Mouse (Mus musculus): ENCODE measurements around the gene Adamts13. TPM values are rescaled to one million over a fixed set of nuclear protein-coding genes. Genes with fewer than 3 reads are reported as not detected.

Gene Adamts13
- total RNA-seq, 1 experiment: not detected

DNA sequence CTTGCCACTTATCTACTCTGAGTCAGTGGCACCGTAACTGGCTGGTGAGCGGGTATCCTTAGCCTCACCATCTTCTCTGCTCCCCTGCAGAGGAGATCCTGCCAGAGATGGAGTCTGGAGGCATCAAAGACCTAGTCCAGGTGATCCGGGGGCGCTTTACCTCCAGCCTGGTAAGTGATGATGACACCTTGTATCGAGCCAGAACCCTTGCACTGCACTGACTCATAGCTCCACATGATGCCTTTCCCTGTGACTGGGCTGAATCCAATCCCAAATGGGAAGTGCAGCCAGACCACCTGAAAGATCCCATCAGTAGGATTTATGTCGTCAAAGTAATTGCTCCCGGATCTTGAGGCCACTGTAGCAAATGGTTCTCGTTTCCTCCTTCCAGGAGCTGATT, 20.4 kb upstream of the Adamts13 start:
- peaks cover 39% of the 10 kb centered on the region for H3K36me3 ChIP-seq (ENCODE audit: control insufficient read depth, insufficient read depth, low read length, poor library complexity, severe bottlenecking)

GRCm38 (mm10) chr2:26954735-26955395, 18.4 kb upstream of the Adamts13 start:
- in situ Hi-C loops (cut with MboI; ENCODE audit: low sequenced_read_pairs in 2 of 2, unreplicated experiment in 2 of 2): no loop called here
- H3K4me1 ChIP-seq (ENCODE audit: control insufficient read depth in 2 of 2, insufficient read depth in 2 of 2, low read length in 2 of 2, poor library complexity in 1 of 2): no peaks in the 10 kb centered on the region
- no peaks in the 10 kb centered on the region for H3K9me3 ChIP-seq (ENCODE audit: control insufficient read depth, insufficient read depth, low read depth, low read length)
- H3K9ac ChIP-seq (ENCODE audit: insufficient read depth, low read depth, low read length, poor library complexity, severe bottlenecking): no peak overlapping the region
- peaks cover 48% of the 10 kb centered on the region for H3K36me3 ChIP-seq (ENCODE audit: control insufficient read depth, insufficient read depth, low read length, poor library complexity, severe bottlenecking)
- H3K27ac ChIP-seq (ENCODE audit: insufficient read depth, low read depth, low read length, poor library complexity, severe bottlenecking): no peak overlapping the region
- H3K4me3 ChIP-seq (ENCODE audit: insufficient read depth in 1 of 2, low read depth in 1 of 2, low read length in 2 of 2, poor library complexity in 1 of 2, severe bottlenecking in 1 of 2): no peak overlapping the region
- DNase-seq (ENCODE audit: low read depth, low spot score): no peak
- no peak for TF ChIP-seq ZC3H11A (IDR thresholded peaks at IDR 0.05; ENCODE audit: borderline replicate concordance, low read depth, low read length)
- no peak for TF ChIP-seq CHD2 (IDR thresholded peaks at IDR 0.05; ENCODE audit: low read depth, low read length)
- no peak for TF ChIP-seq HCFC1 (IDR thresholded peaks at IDR 0.05; ENCODE audit: borderline replicate concordance, insufficient read depth, low read length)
- no peak for TF ChIP-seq MAFK (IDR thresholded peaks at IDR 0.05; ENCODE audit: insufficient read depth, low read depth, low read length)
- no peak for TF ChIP-seq ZNF384 (IDR thresholded peaks at IDR 0.05; ENCODE audit: low read depth, low read length)

More for the DNA sequence above, 20.4 kb upstream of the Adamts13 start:
- H3K4me1 ChIP-seq (ENCODE audit: control insufficient read depth in 2 of 2, insufficient read depth in 2 of 2, low read length in 2 of 2, poor library complexity in 1 of 2): peaks cover 3 to 9% of the 10 kb centered on the region in 2 experiments; a peak in 2 of 4 replicates
- no peak overlapping the region for H3K9ac ChIP-seq (ENCODE audit: insufficient read depth, low read depth, low read length, poor library complexity, severe bottlenecking)
- no peaks in the 10 kb centered on the region for H3K9me3 ChIP-seq (ENCODE audit: control insufficient read depth, insufficient read depth, low read depth, low read length)
- no peak for DNase-seq (ENCODE audit: low read depth, low spot score)
- no peak overlapping the region for H3K4me3 ChIP-seq (ENCODE audit: insufficient read depth in 1 of 2, low read depth in 1 of 2, low read length in 2 of 2, poor library complexity in 1 of 2, severe bottlenecking in 1 of 2)
- no peak overlapping the region for H3K27ac ChIP-seq (ENCODE audit: insufficient read depth, low read depth, low read length, poor library complexity, severe bottlenecking)
- in situ Hi-C loops (cut with MboI; ENCODE audit: low sequenced_read_pairs in 2 of 2, unreplicated experiment in 2 of 2): no loop called here
- TF ChIP-seq MAFK (IDR thresholded peaks at IDR 0.05; ENCODE audit: insufficient read depth, low read depth, low read length): no peak
- no peak for TF ChIP-seq CHD2 (IDR thresholded peaks at IDR 0.05; ENCODE audit: low read depth, low read length)
- no peak for TF ChIP-seq ZNF384 (IDR thresholded peaks at IDR 0.05; ENCODE audit: low read depth, low read length)
- TF ChIP-seq ZC3H11A (IDR thresholded peaks at IDR 0.05; ENCODE audit: borderline replicate concordance, low read depth, low read length): no peak
- TF ChIP-seq HCFC1 (IDR thresholded peaks at IDR 0.05; ENCODE audit: borderline replicate concordance, insufficient read depth, low read length): no peak

DNA sequence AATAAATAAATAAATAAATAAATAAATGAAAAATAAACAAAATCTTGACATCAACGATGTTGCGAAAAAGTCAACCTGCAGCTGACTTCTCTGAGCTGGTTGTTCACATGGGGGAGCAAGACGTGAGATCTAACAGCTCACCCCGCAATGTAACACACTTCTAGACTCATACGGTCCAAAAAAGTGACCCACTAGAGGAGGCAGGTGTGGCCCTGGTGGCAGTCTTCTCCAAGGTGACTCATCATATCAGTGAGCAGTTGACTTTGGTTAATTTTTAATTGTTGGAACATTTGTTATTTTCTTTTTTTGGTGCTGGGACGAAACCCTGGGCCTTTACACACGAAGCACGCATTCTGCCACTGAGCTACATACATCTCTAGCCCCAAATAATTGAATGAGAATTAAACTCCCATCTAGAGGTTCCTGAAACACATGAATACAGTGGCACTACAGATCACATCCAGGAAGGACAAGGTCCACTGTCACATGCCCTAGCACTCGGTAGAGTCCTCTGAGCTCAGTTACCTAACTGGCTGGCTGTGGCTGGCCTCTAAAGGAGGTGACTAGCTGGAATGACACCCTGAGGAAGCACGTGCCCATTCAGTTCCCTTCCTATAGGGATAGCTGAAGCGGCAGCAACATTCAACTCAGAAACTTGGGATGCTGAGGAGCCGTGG, 16.3 kb upstream of the Adamts13 start:
- H3K4me3 ChIP-seq (ENCODE audit: insufficient read depth in 1 of 2, low read depth in 1 of 2, low read length in 2 of 2, poor library complexity in 1 of 2, severe bottlenecking in 1 of 2): no peak overlapping the region
- no peak overlapping the region for H3K27ac ChIP-seq (ENCODE audit: insufficient read depth, low read depth, low read length, poor library complexity, severe bottlenecking)
- H3K9ac ChIP-seq (ENCODE audit: insufficient read depth, low read depth, low read length, poor library complexity, severe bottlenecking): no peak overlapping the region
- TF ChIP-seq ZNF384 (IDR thresholded peaks at IDR 0.05; ENCODE audit: low read depth, low read length) (no peak), ZC3H11A (IDR thresholded peaks at IDR 0.05; ENCODE audit: borderline replicate concordance, low read depth, low read length) (no peak), CHD2 (IDR thresholded peaks at IDR 0.05; ENCODE audit: low read depth, low read length) (no peak), HCFC1 (IDR thresholded peaks at IDR 0.05; ENCODE audit: borderline replicate concordance, insufficient read depth, low read length) (no peak), MAFK (IDR thresholded peaks at IDR 0.05; ENCODE audit: insufficient read depth, low read depth, low read length) (no peak)
- DNase-seq (ENCODE audit: low read depth, low spot score): no peak
- H3K4me1 ChIP-seq (ENCODE audit: control insufficient read depth in 2 of 2, insufficient read depth in 2 of 2, low read length in 2 of 2, poor library complexity in 1 of 2): no peaks in the 10 kb centered on the region
- peaks cover 63% of the 10 kb centered on the region for H3K36me3 ChIP-seq (ENCODE audit: control insufficient read depth, insufficient read depth, low read length, poor library complexity, severe bottlenecking)
- no peaks in the 10 kb centered on the region for H3K9me3 ChIP-seq (ENCODE audit: control insufficient read depth, insufficient read depth, low read depth, low read length)
- in situ Hi-C loops (cut with MboI; ENCODE audit: low sequenced_read_pairs in 2 of 2, unreplicated experiment in 2 of 2): no loop called here

DNA sequence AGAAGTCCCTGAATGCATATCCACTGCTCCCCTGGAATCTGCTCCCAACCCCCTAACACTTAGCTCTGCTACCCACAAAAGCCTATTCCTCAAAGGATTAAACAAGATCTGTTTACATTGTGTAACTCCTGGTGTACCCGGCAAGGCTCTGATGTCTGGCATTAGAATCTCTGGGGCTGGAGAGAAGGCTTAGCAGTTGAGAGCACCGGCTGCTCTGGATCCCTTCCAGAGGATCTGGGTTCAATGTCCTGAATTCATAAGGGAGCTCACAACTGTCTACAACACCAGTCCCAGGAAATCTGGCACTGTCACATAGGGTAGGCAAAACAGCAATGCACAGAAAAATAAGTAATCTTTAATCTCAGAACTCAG, 15.7 kb upstream of the Adamts13 start:
- H3K9ac ChIP-seq (ENCODE audit: insufficient read depth, low read depth, low read length, poor library complexity, severe bottlenecking): no peak overlapping the region
- in situ Hi-C loops (cut with MboI; ENCODE audit: low sequenced_read_pairs in 2 of 2, unreplicated experiment in 2 of 2): no loop called here
- H3K9me3 ChIP-seq (ENCODE audit: control insufficient read depth, insufficient read depth, low read depth, low read length): no peaks in the 10 kb centered on the region
- no peak overlapping the region for H3K27ac ChIP-seq (ENCODE audit: insufficient read depth, low read depth, low read length, poor library complexity, severe bottlenecking)
- H3K4me1 ChIP-seq (ENCODE audit: control insufficient read depth in 2 of 2, insufficient read depth in 2 of 2, low read length in 2 of 2, poor library complexity in 1 of 2): no peaks in the 10 kb centered on the region
- TF ChIP-seq ZC3H11A (IDR thresholded peaks at IDR 0.05; ENCODE audit: borderline replicate concordance, low read depth, low read length): no peak
- TF ChIP-seq ZNF384 (IDR thresholded peaks at IDR 0.05; ENCODE audit: low read depth, low read length): no peak
- TF ChIP-seq HCFC1 (IDR thresholded peaks at IDR 0.05; ENCODE audit: borderline replicate concordance, insufficient read depth, low read length): no peak
- TF ChIP-seq CHD2 (IDR thresholded peaks at IDR 0.05; ENCODE audit: low read depth, low read length): no peak
- TF ChIP-seq MAFK (IDR thresholded peaks at IDR 0.05; ENCODE audit: insufficient read depth, low read depth, low read length): no peak
- no peak for DNase-seq (ENCODE audit: low read depth, low spot score)
- H3K36me3 ChIP-seq (ENCODE audit: control insufficient read depth, insufficient read depth, low read length, poor library complexity, severe bottlenecking): peaks cover 67% of the 10 kb centered on the region
- no peak overlapping the region for H3K4me3 ChIP-seq (ENCODE audit: insufficient read depth in 1 of 2, low read depth in 1 of 2, low read length in 2 of 2, poor library complexity in 1 of 2, severe bottlenecking in 1 of 2)

All from ES-E14 (cell line).